Mouse (Mus musculus): Measurements from ENCODE around the gene 5430419D17Rik. TPM values are rescaled to one million over a fixed set of nuclear protein-coding genes. Genes with fewer than 3 reads are reported as not detected.

Gene 5430419D17Rik
- total and polyA plus RNA-seq, 3 experiments = not detected

DNA sequence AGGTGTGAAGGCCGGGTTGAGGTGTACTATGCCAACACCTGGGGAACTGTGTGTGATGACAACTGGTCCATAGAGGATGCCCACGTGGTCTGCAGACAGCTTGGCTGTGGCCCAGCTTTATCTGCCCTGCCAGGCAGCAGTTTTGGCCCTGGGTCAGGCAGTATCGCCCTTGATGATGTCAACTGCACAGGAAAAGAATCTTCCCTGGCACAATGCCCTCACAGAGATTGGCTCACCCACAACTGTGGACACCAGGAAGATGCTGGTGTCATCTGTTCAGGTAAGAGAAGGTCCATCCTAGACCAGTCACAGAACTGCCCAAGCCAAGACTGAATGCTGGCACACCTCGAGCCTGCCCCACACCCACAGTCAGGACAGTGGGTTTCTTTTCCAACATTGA lies 91.6 kb downstream of the 5430419D17Rik start:
- Histone ChIP-seq H3K4me1 (ENCODE audit: control insufficient read depth in 1 of 2, insufficient read depth in 2 of 2) (no peaks in the 10 kb centered on the region), H3K4me2 (ENCODE audit: insufficient read depth, low read depth, poor library complexity, severe bottlenecking) (no peak overlapping the region), H3K9me3 (replicated peaks; ENCODE audit: low read length) (peaks cover 2% of the 10 kb centered on the region), H3K27me3 (replicated peaks) (peaks cover 90% of the 10 kb centered on the region), H3K27ac (ENCODE audit: insufficient read depth, low read depth) (no peak overlapping the region), H3K79me2 (replicated peaks; ENCODE audit: control insufficient read depth, extremely low read depth, insufficient read depth, poor library complexity, severe bottlenecking) (no peaks in the 10 kb centered on the region), H3K36me3 (replicated peaks in 1 of 2; ENCODE audit: control insufficient read depth in 1 of 2, insufficient read depth in 1 of 2, low read length in 1 of 2) (no peaks in the 10 kb centered on the region), H3K4me3 (replicated peaks in 1 of 3; ENCODE audit: low read depth in 2 of 3, low read length in 2 of 3, poor library complexity in 1 of 3) (no peak overlapping the region), H3K9ac (ENCODE audit: insufficient read depth, low read depth) (no peak overlapping the region)
- dilution Hi-C loops (cut with MboI; ENCODE audit: extremely low pct_ligation_motif_present, extremely low pct_unique_long_range_greater_than_20kb, low sequenced_read_pairs) = no loop called here
- DNase-seq (ENCODE audit: extremely low read depth) = no peak
- in situ Hi-C loops (cut with MboI; ENCODE audit: low pct_ligation_motif_present, low pct_unique_long_range_greater_than_20kb, low sequenced_read_pairs) = no loop called here
- TF ChIP-seq SIN3A (IDR thresholded peaks at IDR 0.05; ENCODE audit: low read length) = no peak
- no peak for TF ChIP-seq ZMIZ1 (IDR thresholded peaks at IDR 0.05; ENCODE audit: low read depth, low read length)
- TF ChIP-seq POLR2AphosphoS2 (IDR thresholded peaks at IDR 0.05; ENCODE audit: low read depth, low read length) = no peak
- no peak for TF ChIP-seq ZNF384 (IDR thresholded peaks at IDR 0.05; ENCODE audit: low read depth, low read length)
- no peak for TF ChIP-seq UBTF (IDR thresholded peaks at IDR 0.05; ENCODE audit: low read depth, low read length)
- no peak for TF ChIP-seq MXI1 (IDR thresholded peaks at IDR 0.05; ENCODE audit: low read depth, low read length)
- TF ChIP-seq USF2 (conservative IDR thresholded peaks at IDR 0.05; ENCODE audit: low read depth, low read length) = no peak
- TF ChIP-seq TCF12 (IDR thresholded peaks at IDR 0.05; ENCODE audit: low read depth, low read length) = no peak
- TF ChIP-seq NRF1 (IDR thresholded peaks at IDR 0.05; ENCODE audit: low read depth, low read length) = no peak
- TF ChIP-seq RCOR1 (conservative IDR thresholded peaks at IDR 0.05; ENCODE audit: low read depth, low read length) = no peak
- no peak for TF ChIP-seq ELF1 (IDR thresholded peaks at IDR 0.05; ENCODE audit: low read depth, low read length)
- TF ChIP-seq MYC (IDR thresholded peaks at IDR 0.05; ENCODE audit: low read depth, low read length) = no peak
- TF ChIP-seq CTCF (conservative IDR thresholded peaks at IDR 0.05 in 1 of 2, IDR thresholded peaks at IDR 0.05 in 1 of 2; ENCODE audit: low read depth in 2 of 2, low read length in 2 of 2) = no peak
- TF ChIP-seq MAFK (IDR thresholded peaks at IDR 0.05; ENCODE audit: insufficient replicate concordance, low read length) = no peak
- TF ChIP-seq RAD21 (IDR thresholded peaks at IDR 0.05; ENCODE audit: low read depth, low read length) = no peak
- no peak for TF ChIP-seq NELFE (IDR thresholded peaks at IDR 0.05; ENCODE audit: low read depth, low read length)
- TF ChIP-seq MEF2A (IDR thresholded peaks at IDR 0.05; ENCODE audit: borderline replicate concordance, low read depth, low read length) = no peak
- TF ChIP-seq TBP (conservative IDR thresholded peaks at IDR 0.05; ENCODE audit: low read depth, low read length) = no peak

DNA sequence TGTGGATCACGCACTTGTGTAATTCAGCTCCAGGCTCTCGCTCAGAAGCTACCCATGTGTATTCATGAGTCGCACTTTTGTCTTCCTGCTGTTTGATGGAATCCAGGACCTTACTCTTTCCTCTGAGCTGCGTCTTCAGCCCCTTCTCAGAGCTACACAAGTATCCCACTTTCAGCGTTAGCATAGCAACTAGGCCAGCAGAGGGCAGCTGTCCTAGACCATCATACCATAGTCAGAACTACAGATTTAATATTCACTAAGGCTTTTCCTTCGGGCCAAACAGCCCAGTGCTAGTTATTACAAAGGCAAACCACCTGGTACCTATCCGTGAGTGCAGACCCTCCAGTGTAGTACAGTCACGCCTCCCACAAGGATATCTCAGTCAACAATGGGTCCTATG lies 122.9 kb downstream of the 5430419D17Rik start:
- Histone ChIP-seq H3K9ac (ENCODE audit: insufficient read depth, low read depth) (no peak overlapping the region), H3K36me3 (replicated peaks in 1 of 2; ENCODE audit: control insufficient read depth in 1 of 2, insufficient read depth in 1 of 2, low read length in 1 of 2) (no peaks in the 10 kb centered on the region), H3K27ac (ENCODE audit: insufficient read depth, low read depth) (no peak overlapping the region), H3K79me2 (replicated peaks; ENCODE audit: control insufficient read depth, extremely low read depth, insufficient read depth, poor library complexity, severe bottlenecking) (no peaks in the 10 kb centered on the region), H3K27me3 (replicated peaks) (peaks cover 86% of the 10 kb centered on the region), H3K4me1 (ENCODE audit: control insufficient read depth in 1 of 2, insufficient read depth in 2 of 2) (no peaks in the 10 kb centered on the region), H3K4me2 (ENCODE audit: insufficient read depth, low read depth, poor library complexity, severe bottlenecking) (no peak overlapping the region), H3K9me3 (replicated peaks; ENCODE audit: low read length) (no peaks in the 10 kb centered on the region), H3K4me3 (replicated peaks in 1 of 3; ENCODE audit: low read depth in 2 of 3, low read length in 2 of 3, poor library complexity in 1 of 3) (no peak overlapping the region)
- in situ Hi-C loops (cut with MboI; ENCODE audit: low pct_ligation_motif_present, low pct_unique_long_range_greater_than_20kb, low sequenced_read_pairs) (no loop called here), dilution Hi-C loops (cut with MboI; ENCODE audit: extremely low pct_ligation_motif_present, extremely low pct_unique_long_range_greater_than_20kb, low sequenced_read_pairs) (no loop called here)
- TF ChIP-seq MAX (IDR thresholded peaks at IDR 0.05; ENCODE audit: low read length) (no peak), POLR2A (IDR thresholded peaks at IDR 0.05; ENCODE audit: low read depth, low read length) (no peak), GABPA (IDR thresholded peaks at IDR 0.05; ENCODE audit: insufficient replicate concordance, low read depth, low read length) (no peak), JUN (IDR thresholded peaks at IDR 0.05; ENCODE audit: insufficient read depth, low read depth, low read length) (no peak), CTCF (conservative IDR thresholded peaks at IDR 0.05 in 1 of 2, IDR thresholded peaks at IDR 0.05 in 1 of 2; ENCODE audit: low read depth in 2 of 2, low read length in 2 of 2) (peak in 1 of 2 experiments; percentile 48; a peak in 2 of 4 replicates), ZNF384 (IDR thresholded peaks at IDR 0.05; ENCODE audit: low read depth, low read length) (no peak)
- no peak for DNase-seq (ENCODE audit: extremely low read depth)
